Mouse (Mus musculus) liver, embryonic 12.5 days (tissue): ENCODE data around the gene Ccdc9. TPM values are rescaled to one million over a fixed set of nuclear protein-coding genes. Genes with fewer than 3 reads are reported as not detected.
"Not testable (repeated sequence)": the region's sequence is repeated elsewhere in the genome, so short reads cannot be mapped to it uniquely, and the experiment has no call there.

ENCODE experiments used
- ATAC-seq: fragments of 200-750 bp; cut with Nextera tagmentation; 2 replicates; pipeline ENCODE4 v1.8.0; 2017; ENCODE audit warnings: moderate number of reproducible peaks, mild to moderate bottlenecking, moderate library complexity
- H3K27ac ChIP-seq: fragments of 300-500 bp; sonication (generic); 2 replicates; pipeline ENCODE4 v1.5.1; 2016; ENCODE audit warnings: mild to moderate bottlenecking
- H3K27me3 ChIP-seq: fragments of 300-500 bp; sonication (generic); replicated peaks from 2 replicates; pipeline ENCODE4 v1.6.1; 2016; ENCODE audit warnings: mild to moderate bottlenecking, moderate library complexity
- H3K36me3 ChIP-seq: fragments of 300-500 bp; sonication (generic); 2 replicates; pipeline ENCODE4 v1.6.1; 2016; ENCODE audit warnings: mild to moderate bottlenecking, moderate library complexity
- H3K4me1 ChIP-seq: fragments of 300-500 bp; sonication (generic); 2 replicates; pipeline ENCODE4 v1.6.1; 2016
- H3K4me2 ChIP-seq: fragments of 300-500 bp; sonication (generic); 2 replicates; pipeline ENCODE4 v1.6.1; 2016; ENCODE audit warnings: mild to moderate bottlenecking, moderate library complexity
- H3K4me3 ChIP-seq: fragments of 300-500 bp; sonication (generic); 2 replicates; pipeline ENCODE4 v1.5.1; 2016; ENCODE audit warnings: mild to moderate bottlenecking, moderate library complexity
- H3K9ac ChIP-seq: fragments of 300-500 bp; sonication (generic); 2 replicates; pipeline ENCODE4 v1.6.1; 2016; ENCODE audit warnings: mild to moderate bottlenecking, moderate library complexity
- H3K9me3 ChIP-seq: fragments of 300-500 bp; sonication (generic); replicated peaks from 2 replicates; pipeline ENCODE4 v1.6.1; 2016; ENCODE audit warnings: mild to moderate bottlenecking, moderate library complexity
- WGBS: fragments of 180-500 bp; shearing (Covaris S2); methylation state at CpG from one replicate; pipeline ENCODE4 v1.1.7; 2016; ENCODE audit not compliant: insufficient replicate concordance; 5-methylcytosine and 5-hydroxymethylcytosine counted together
- polyA plus RNA-seq: library from polyadenylated mRNA; unstranded; fragments of >200 nt; fragmentation: Nextera tagmentation; extraction: Ambion mirVana; gene quantifications from 2 replicates; pipeline ENCODE4 v1.2.1, GENCODE M21; 2016

The Ccdc9 gene
- polyA plus RNA-seq, 1 experiment from 2014 or later = 30.0 TPM

DNA sequence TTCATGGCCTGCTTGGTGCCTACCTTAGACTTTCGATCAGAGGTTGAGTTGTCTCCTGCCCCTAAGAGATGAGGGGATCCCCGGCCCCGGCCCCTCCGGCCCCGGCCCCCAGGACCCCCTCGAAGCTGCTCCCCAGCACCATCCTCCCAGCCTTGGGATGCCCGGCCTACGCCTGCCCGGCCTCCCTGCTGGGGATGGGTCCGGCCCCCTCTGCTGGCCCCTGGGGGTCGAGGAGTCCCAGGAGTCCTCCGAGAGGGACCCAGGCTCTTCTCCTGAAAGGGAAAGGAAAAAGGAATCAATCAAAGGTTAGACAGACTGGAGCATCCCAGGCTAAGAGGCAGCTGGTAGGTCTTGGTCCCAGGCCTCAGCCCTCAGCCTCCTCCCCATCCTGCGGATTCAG lies 4.3 kb downstream of the Ccdc9 start:
- Histone ChIP-seq H3K9ac (no peak overlapping the region), H3K4me1 (peaks cover 30% of the 10 kb centered on the region), H3K27me3 (no peaks in the 10 kb centered on the region), H3K4me2 (no peak overlapping the region), H3K4me3 (no peak overlapping the region), H3K36me3 (peaks cover 70% of the 10 kb centered on the region), H3K27ac (no peak overlapping the region), H3K9me3 (no peaks in the 10 kb centered on the region)
- ATAC-seq = no peak
- WGBS = 83% methylated on average over 13 of the region's 13 CpGs

DNA sequence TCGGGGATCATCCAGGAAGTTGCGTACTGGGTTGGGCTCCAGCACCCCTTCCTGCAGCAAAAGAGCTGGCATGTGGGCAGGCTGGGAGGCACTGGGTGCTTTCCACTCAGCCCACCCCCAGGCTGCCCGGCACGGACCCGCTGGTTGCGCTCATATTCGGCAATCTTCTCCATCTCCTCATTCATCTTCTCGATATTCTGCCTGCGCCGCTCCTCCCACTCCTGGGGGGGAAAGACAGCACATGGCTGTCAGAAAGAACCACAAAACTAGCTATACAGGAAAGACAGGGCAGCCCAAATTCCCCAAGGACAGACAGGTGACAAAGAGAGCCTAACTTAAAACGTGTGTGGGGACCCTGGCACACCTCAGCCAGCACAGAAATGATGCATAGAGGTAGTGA lies 5.9 kb downstream of the Ccdc9 start:
- H3K9me3 ChIP-seq = no peaks in the 10 kb centered on the region
- H3K9ac ChIP-seq = no peak overlapping the region
- no peak overlapping the region for H3K27ac ChIP-seq
- 87% methylated on average over 11 of the region's 11 CpGs for WGBS
- no peak for ATAC-seq
- no peak overlapping the region for H3K4me3 ChIP-seq
- H3K4me1 ChIP-seq = peaks cover 41% of the 10 kb centered on the region
- peaks cover 86% of the 10 kb centered on the region for H3K36me3 ChIP-seq
- no peaks in the 10 kb centered on the region for H3K27me3 ChIP-seq
- H3K4me2 ChIP-seq = no peak overlapping the region

DNA sequence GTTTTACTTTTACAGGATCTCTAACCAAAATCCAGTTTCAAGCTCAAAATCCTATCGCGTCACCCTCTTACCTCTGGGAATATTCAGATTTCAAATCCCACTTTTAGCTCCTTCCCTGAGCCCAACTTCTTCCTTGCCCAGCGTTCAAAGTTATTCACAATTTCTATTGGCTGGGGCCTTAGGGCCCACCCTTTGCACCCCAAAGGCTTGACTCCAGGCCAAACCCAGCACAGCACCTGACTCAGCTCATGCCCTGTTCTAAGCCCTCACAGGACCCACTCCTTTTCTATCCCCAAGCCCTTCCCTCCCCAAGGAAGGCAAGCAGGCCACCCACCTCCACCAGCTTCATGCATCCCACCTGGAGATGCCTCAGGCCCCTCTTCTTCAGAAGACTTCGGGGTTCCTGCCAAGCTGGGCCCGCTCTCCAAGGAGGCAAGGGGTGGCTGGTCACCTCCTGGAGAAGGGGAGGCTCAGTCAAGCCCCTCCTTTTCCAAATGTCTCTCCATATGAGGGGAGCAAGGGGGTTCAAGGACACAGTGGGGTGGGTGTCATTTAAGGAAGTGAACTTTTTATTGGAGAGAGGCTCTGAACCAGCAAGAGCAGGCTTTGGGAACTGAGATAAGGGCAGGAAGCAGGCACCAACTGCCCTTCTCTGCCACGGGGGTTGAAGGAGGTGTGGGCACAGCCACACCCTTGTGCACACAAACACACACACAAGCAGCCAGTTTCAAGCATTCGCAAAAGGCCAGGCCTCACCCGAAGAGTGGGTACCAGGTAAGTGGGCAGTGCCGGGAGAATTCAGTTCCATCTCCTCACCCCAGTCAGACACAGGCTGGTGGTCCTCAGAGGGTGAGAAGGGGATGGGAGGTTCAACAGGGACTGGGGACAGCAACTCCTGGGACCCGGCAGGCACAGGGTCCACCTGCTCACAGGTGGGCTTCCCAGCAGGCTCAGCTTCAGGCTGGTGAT lies 11.4 kb downstream of the Ccdc9 start:
- H3K36me3 ChIP-seq = peaks cover 58% of the 10 kb centered on the region
- ATAC-seq = 0 out of 2 replicates have a peak, but pooled peaks have one; percentile 7
- H3K27me3 ChIP-seq = no peaks in the 10 kb centered on the region
- H3K4me1 ChIP-seq = peaks cover 58% of the 10 kb centered on the region
- peak overlapping the region; percentile 82 for H3K4me3 ChIP-seq
- peak overlapping the region; percentile 88 for H3K9ac ChIP-seq
- peak overlapping the region; percentile 99 for H3K4me2 ChIP-seq
- peak overlapping the region; percentile 98 for H3K27ac ChIP-seq
- no peaks in the 10 kb centered on the region for H3K9me3 ChIP-seq
- WGBS = 54% methylated on average over 10 of the region's 10 CpGs

DNA sequence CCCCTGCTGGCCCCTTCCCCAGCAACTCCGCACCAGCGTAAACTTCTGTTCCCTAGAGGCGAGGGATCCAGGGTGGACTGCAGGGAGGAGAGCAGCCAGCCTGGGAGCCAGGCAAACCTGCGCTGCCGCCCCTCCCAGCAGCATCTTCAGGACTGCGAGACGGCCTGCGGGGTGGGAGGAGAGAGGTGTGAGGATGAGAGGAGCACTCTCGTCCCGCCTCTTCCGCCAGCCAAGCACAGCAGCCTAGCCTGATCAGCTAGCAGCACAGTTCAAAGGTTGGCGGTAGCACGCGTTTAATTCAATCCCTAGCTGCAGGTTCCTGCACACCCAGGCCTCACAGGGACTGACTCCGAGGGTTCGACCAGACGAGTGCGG lies 12.8 kb downstream of the Ccdc9 start:
- Histone ChIP-seq H3K36me3 (peaks cover 46% of the 10 kb centered on the region), H3K9ac (peak overlapping the region; percentile 88), H3K4me3 (peak overlapping the region; percentile 82), H3K4me2 (peak overlapping the region; percentile 99), H3K4me1 (peaks cover 60% of the 10 kb centered on the region), H3K27ac (peak overlapping the region; percentile 98), H3K27me3 (no peaks in the 10 kb centered on the region), H3K9me3 (no peaks in the 10 kb centered on the region)
- peak; percentile 85 for ATAC-seq
- under 1% methylated on average over 18 of the region's 18 CpGs for WGBS

DNA sequence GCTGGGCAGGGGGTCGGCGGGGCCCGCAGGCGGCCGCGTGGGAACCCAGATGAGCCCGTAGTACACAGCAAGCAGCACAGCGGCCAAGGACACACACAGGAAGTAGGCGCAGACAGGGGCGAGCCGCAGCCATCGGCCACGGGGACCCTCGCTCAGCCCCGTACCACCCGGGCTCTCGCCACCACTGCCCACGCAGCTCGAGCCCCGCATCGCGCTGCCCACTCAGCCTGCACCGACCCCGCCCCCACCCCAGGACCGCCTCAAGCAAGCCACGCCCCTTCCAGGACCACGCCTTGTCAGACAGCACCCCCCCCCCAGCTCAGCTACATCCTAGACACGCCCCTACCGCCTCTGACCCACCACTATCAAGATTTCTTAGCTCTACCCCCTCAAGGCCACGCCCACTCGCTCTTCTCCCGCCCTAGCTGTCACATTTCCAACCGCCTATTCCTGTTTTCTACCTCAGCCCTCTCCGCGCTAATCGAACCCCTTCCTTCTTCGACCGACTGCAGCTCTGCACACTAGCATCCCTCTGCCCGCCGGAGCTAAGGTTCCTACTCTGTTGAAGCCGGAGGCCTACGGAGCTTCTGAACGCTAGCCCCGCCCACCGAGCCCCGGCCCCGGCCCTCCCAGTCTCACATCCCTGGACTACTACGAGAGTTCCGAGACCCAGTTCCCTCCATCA lies 13.4 kb downstream of the Ccdc9 start, which contains the start of gene Inafm1:
Gene Inafm1 (minus strand): TSS at position 537 of the 685 bp plus-strand sequence.
- under 1% methylated on average over 47 of the region's 49 CpGs for WGBS
- peak; percentile 73 for ATAC-seq
- Histone ChIP-seq H3K27ac (peak within 1 kb of the TSS; percentile 98), H3K4me3 (peak within 1 kb of the TSS; percentile 82), H3K36me3 (peaks cover 40% of the 10 kb centered on the region), H3K27me3 (no peaks in the 10 kb centered on the region), H3K9me3 (no peaks in the 10 kb centered on the region), H3K4me1 (peaks cover 60% of the 10 kb centered on the region), H3K9ac (peak within 1 kb of the TSS; percentile 88), H3K4me2 (peak within 1 kb of the TSS; percentile 99)

DNA sequence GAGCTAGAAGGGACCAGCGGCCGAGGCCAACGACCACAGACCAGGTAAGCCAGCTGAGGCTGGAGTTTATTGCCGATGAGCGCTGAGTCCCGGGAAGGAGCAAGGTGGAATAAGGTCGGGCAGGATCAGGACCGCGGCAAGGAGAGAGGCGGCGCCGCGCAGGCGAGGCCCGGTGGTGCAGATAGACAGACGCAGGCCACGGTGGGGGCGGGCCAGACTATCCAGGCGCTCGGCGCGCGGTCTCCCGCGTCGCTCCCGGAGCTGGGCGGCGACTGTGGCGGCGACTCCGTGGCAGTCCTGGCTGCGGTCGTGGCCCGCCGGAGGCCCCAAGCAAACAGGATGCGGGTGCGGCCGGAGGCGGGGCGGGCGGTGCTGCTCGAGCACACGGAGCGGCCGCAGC lies 13.9 kb downstream of the Ccdc9 start:
- H3K27ac ChIP-seq = peak overlapping the region; percentile 98
- H3K9me3 ChIP-seq = no peaks in the 10 kb centered on the region
- peak overlapping the region; percentile 88 for H3K9ac ChIP-seq
- H3K27me3 ChIP-seq = no peaks in the 10 kb centered on the region
- H3K4me2 ChIP-seq = peak overlapping the region; percentile 99
- H3K36me3 ChIP-seq = peaks cover 35% of the 10 kb centered on the region
- WGBS = under 1% methylated on average over 46 of the region's 46 CpGs
- H3K4me1 ChIP-seq = peaks cover 60% of the 10 kb centered on the region
- H3K4me3 ChIP-seq = peak overlapping the region; percentile 82
- ATAC-seq = peak; percentile 77

DNA sequence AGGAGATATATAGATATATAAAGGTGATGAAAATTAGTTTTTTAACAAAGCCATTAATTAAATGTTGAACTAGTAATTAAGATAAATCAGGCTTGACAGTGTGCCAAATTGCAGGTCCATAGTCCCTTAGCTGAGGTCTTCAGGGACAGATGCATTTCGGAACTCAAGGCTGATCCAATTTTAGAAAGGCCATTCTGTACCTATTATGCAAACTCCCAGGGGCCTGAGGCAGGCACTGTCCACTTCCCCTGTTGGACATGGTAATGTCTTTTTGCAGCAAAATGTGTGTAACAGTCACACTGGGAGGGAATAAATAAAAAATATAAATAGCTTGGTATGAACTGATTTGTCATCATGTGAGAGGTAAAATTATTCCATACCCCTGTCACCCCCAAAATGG lies 15.5 kb downstream of the Ccdc9 start:
- Histone ChIP-seq H3K27ac (no peak overlapping the region), H3K36me3 (peaks cover 19% of the 10 kb centered on the region), H3K27me3 (no peaks in the 10 kb centered on the region), H3K4me2 (no peak overlapping the region), H3K9me3 (no peaks in the 10 kb centered on the region), H3K4me1 (peaks cover 48% of the 10 kb centered on the region), H3K4me3 (no peak overlapping the region), H3K9ac (peak overlapping the region; percentile 88; the same call in 1 of the 2 replicates)
- ATAC-seq = no peak
- WGBS = 82% methylated on average over 1 of the region's 1 CpGs

DNA sequence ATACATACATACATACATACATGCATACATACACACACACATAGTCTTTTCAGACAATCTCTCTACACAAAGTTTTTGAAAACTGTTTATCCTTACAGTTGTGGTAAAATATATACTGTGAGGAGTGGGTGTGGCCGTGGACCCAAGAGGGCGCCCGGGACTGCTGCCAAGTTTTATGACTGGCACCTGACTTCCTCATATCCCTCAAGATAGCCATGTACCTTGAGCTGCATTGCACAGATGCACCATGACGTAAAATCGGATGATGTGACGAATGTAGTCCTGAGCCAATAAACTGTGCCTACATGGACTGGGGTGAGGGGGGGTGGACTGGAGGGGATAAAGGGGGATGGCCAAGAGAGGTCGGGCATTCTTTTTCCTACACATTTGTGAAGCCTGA lies 20.0 kb downstream of the Ccdc9 start:
- H3K9me3 ChIP-seq, ATAC-seq, H3K36me3 ChIP-seq, H3K27me3 ChIP-seq, H3K9ac ChIP-seq, H3K4me2 ChIP-seq, H3K27ac ChIP-seq, H3K4me3 ChIP-seq: not testable (repeated sequence)
- WGBS = 73% methylated on average over 7 of the region's 7 CpGs
- peaks cover 12% of the 10 kb centered on the region for H3K4me1 ChIP-seq

DNA sequence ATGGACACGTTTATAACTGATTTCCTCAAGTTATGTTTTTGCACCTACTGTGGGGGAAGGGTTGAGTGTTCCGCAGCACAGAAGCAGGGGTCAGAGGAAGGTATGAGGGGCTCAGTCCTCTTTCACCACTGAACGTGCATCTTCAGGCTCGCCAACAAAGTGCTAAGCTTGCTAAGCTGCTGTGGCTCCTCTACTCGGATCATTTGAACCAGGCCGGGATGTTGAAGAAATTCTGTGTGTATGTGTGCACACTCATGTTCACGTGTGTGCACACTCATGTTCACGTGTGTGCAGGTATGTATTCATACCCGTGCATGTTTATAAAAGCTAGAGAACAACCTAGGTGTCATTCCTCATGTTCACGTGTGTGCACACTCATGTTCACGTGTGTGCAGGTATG lies 20.7 kb downstream of the Ccdc9 start:
- no peak overlapping the region for H3K27ac ChIP-seq
- ATAC-seq = no peak
- no peak overlapping the region for H3K4me2 ChIP-seq
- H3K4me3 ChIP-seq = no peak overlapping the region
- 77% methylated on average over 11 of the region's 11 CpGs for WGBS
- no peaks in the 10 kb centered on the region for H3K9me3 ChIP-seq
- 0 out of 2 replicates have a peak, but pooled peaks cover 8% of the 10 kb centered on the region for H3K4me1 ChIP-seq
- no peak overlapping the region for H3K9ac ChIP-seq
- no peaks in the 10 kb centered on the region for H3K36me3 ChIP-seq
- no peaks in the 10 kb centered on the region for H3K27me3 ChIP-seq

DNA sequence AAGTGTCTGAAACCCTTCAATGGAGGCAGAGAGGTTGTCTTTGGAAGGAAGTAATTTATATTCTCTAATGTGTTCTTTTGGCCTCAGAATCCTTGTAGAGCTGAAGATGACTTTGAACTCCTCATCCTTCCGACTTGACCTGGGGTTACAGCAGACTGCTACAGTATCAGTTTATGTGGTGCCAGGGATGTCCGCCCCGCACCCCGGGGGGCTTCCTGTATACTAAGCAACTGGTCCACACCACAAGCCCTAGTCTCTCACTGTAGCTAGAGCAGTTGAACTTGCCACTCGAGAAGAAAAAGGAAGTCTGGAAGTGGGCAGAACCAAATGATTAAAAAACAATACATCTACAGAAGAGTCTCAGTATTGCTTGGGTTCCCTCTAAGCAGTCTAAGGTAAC lies 22.8 kb downstream of the Ccdc9 start:
- Histone ChIP-seq H3K4me1 (0 out of 2 replicates have a peak, but pooled peaks cover 4% of the 10 kb centered on the region), H3K4me3 (no peak overlapping the region), H3K9me3 (no peaks in the 10 kb centered on the region), H3K27me3 (0 out of 2 replicates have a peak, but pooled peaks cover 5% of the 10 kb centered on the region), H3K4me2 (no peak overlapping the region), H3K9ac (no peak overlapping the region), H3K27ac (no peak overlapping the region), H3K36me3 (no peaks in the 10 kb centered on the region)
- ATAC-seq = no peak
- 54% methylated on average over 5 of the region's 5 CpGs for WGBS

DNA sequence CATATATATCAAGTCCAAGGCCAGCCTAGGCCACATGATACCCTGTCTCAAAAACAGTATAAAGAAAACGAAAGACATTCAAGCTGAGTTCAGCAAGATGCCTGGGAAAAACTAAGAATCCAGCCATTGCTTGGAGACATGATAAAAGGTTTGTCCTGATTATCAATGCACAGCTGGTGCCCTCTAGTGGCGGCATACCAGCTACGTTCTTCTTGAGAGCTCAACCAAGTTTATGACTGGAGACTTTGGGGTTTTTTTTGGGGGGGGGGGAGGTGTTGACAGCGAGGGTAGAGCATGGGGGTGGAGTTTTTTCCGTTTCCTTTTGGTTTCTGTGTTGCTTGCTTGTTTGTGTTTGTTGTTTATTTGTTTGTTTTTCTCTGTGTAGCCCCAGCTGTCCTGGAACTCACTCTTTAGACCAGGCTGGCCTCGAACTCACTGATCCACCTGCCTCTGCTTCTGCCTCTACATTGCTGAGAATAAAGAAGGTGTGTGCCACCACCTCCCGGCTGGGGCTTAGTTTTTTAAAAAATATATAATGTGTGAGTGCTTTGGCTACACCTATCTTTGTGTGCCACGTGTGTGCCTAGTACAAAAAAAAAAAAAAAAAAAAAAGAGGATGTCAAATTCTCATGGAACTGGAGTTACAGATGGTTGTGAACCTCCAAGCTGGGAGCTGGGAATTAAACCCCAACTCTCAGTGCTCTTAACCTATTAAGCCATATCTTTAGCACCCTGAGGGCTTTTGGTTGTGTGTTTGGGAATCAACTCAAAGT lies 23.4 kb downstream of the Ccdc9 start:
- Histone ChIP-seq H3K36me3 (no peaks in the 10 kb centered on the region), H3K9ac (no peak overlapping the region), H3K9me3 (no peaks in the 10 kb centered on the region), H3K4me1 (0 out of 2 replicates have a peak, but pooled peaks cover 4% of the 10 kb centered on the region), H3K4me3 (no peak overlapping the region), H3K27ac (no peak overlapping the region), H3K4me2 (no peak overlapping the region), H3K27me3 (0 out of 2 replicates have a peak, but pooled peaks cover 7% of the 10 kb centered on the region)
- WGBS = 23% methylated on average over 8 of the region's 8 CpGs
- no peak for ATAC-seq
